Mouse (Mus musculus): ENCODE measurements around the gene Cdc14b.

The Cdc14b gene

GRCm38 (mm10) chr13:64274879-64275753 is at the start of gene Cdc14b:
TSS of gene Cdc14b (minus strand) at chr13:64275290.
- DNase-seq: peak; percentile 81

DNA sequence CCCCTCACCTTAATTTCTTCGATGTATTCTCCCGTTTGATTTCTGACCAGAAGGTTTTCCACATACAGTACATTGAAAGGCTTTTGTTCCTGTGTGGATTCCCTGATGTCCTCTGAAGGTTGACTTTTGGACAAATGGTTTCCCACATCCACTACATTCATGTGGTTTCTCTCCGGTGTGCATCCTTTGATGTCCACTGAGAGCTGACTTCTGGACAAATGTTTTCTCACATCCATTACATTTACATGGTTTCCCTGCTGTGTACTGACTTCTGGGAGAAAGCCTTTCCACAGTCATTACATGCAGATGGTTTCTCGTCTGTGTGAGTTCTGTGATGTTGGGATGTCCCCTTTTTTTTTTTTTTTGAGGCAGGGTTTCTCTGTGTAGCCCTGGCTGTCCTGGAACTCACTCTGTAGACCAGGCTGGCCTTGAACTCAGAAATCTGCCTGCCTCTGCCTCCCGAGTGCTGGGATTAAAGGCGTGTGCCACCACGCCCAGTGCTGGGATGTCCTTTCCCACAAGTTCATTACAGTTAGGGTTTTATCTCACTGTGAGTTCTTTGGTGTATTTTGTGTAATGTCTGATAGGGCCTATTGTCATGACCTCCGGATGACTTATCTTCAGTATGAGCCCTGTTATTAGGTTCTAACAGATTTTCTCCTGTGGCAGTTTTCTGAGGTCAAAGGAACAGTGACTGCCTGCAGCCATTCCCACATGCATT is 47.6 kb upstream of the Cdc14b start:
- no peak for DNase-seq

DNA sequence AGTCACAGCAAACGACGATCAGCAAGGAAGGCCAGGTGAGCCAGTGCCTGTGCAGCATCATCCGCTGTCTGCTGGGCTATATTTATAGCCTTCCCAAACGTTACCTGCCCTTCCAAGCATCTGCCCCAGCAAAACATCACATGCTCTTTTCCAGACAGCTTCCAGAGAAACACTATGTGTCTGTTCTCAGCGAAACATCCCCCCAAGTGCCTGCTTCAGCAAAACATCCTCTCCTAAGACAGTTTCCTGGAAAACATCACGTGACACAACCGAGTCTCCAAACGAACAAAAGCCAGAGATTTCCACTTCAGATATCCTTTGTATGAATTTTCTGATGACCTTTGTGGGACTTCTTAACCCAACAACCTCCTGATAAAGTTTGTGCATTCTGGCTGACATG is 45.2 kb upstream of the Cdc14b start:
- DNase-seq: no peak

GRCm38 (mm10) chr13:64319782-64320181 is 44.7 kb upstream of the Cdc14b start:
- DNase-seq: no peak

GRCm38 (mm10) chr13:64318355-64318754 is 43.3 kb upstream of the Cdc14b start:
- peak; percentile 70 for DNase-seq

GRCm38 (mm10) chr13:64315483-64316050 is 40.5 kb upstream of the Cdc14b start:
- DNase-seq: no peak

DNA sequence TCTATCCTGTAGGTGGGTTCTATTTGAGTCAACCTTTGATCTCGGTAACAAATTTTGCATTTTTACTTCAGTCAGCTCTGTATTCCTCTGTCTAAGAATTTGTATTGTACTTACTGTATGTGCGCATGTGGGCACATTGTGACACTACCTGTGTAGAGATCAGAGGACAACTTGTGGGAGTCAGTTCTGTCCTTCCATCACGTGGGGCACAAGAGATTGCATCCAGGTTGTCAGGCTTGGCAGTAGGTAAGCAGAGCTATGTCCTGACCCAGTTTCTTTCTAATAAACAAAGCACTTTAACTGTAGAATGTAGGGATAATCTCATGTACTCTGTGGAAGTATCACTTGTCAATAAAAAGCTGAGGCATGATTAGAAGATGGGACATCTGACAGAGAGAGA is 39.0 kb upstream of the Cdc14b start:
- no peak for DNase-seq

DNA sequence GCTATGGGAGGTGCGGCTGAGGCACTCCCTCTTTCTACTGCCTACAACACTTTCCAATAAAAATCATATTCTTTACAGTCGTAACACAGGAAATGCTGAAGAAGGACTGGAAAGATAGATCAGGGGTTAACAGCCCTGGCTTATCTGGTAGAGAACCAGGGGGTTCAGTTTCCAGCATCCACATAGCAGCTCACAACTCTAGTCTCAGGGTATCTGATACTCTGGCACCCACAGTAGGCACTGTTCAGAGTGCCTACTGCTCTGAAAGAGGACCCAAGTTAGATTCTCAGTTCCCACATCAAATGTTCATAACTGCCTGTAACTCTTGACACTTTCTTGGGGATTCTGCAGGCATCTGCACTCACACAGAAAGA is 37.8 kb upstream of the Cdc14b start:
- DNase-seq: no peak

DNA sequence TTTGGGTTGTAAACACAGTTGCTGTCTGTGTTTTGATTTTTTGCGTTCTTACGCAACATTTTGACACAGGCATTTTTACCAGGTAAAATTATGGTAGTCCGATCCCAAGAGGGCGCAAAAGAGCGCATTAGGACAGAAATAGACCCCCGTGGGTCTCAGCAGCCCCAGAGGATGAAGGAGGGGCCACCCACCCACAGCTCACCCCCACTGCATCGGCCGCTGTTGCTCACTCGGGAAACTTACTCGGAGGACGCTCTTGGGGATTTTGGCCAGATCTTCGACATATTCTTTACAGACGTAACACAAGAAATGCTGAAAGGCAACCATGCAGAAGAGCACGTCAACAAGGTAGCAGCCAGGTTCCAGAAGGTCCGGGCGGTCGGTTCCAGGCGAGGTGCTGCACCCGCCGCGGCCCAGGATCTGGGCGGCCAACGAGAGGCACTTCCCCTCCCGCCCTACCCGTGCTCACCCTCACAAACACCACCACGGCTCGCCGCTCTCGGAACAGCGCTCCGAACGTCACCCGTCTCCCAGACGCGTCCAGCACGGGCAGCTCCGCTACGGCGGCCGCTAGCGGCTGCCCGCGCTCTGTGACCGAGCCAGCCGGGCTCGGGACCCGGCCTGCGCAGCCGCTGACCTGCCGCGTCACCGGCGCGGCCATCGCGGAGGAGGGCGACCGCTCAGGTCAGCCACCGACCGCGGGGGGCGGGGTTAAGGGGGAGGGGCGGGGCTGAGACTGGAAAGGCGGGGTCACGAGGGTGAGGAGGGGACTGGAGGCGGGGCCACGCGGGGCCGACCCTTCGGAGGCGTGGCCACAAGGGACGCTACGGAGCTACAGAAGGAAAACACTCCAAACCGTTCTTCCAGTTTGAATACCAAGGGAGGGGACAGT is 37.2 kb upstream of the Cdc14b start, which contains the start of gene Aaed1:
TSS of gene Aaed1 (minus strand) at position 687 of the 892 bp plus-strand sequence.
- peak; percentile 89 for DNase-seq

DNA sequence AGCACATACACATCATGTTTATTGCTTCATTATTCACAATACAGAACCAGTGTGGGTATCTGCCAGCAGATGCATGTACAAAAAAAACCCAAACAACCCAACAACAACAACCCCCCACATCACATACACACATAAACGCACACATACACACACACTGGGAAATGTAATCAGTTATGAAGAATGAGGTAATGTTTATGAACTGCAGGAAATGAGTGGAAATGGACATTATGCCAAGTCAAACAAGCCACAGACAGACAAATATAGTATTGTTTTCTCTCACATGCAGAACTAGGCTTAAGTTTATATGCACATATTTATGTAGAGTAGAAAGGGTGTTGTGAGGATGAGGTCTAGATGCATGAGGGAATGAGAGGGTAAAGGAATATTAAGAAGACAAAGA is 36.2 kb upstream of the Cdc14b start:
- no peak for DNase-seq

- no peak for DNase-seq
These were observed 35.5 kb upstream of the Cdc14b start for GRCm38 (mm10) chr13:64310585-64310984.

DNA sequence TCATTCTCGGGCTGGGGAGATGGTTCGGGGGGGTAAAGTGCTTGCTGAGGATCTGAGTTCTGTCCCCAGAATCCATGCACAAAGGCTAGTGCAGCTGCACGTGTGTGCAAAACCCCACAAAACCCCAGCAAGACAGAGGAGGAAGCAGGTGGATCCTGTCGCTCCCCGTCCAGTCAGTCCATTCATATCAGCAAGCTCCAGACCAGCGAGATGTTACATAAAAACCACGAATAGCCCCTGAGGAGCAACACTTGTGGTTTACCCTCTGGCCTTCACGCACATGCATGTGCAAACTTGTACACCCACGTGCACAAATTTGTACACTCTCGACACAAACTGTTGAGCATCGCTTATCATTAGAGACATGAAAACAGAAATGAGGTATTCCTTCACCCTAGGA is 34.8 kb upstream of the Cdc14b start:
- DNase-seq: no peak

DNA sequence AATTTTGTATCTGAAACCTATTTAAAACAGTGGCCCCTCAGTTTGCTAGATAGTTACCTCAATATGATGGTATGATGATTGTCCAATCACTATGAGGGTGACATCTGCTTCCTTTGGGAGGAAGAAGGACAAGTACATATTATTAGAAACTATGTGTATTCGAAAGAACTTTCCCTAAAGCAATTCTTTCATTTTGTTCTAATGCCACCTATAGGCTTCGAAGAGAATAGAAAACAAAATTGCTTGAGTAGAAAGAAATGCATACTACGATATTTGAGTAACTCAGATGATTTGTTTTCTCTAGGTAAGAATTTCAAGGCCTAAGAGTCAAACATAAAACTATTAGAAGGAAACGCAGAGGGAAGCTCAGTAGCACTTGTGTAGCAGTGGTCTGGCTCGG is 33.9 kb upstream of the Cdc14b start:
- DNase-seq: no peak

DNA sequence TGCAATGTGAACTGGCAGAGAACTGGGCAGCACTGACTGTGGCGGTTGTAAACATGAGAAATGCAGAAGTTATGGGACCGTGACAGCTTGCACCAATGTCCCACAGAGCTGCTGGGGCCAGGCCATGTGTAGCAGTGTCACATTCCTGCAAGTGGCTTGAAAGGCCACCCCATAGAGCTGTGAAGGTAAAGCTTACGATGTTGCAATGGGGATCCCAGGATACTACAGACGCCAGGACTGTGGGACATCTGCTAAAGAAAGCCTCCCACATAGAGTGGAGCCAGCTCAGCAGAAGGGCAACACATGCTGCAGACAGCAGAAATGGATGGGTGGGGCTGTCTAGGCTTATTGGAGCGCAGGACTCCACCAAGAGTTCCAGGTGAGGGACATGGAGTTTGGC is 32.4 kb upstream of the Cdc14b start:
- DNase-seq: no peak

GRCm38 (mm10) chr13:64306078-64306477 is 31.0 kb upstream of the Cdc14b start:
- DNase-seq: no peak

GRCm38 (mm10) chr13:64299069-64299468 is 24.0 kb upstream of the Cdc14b start:
- DNase-seq: no peak

- peak; percentile 25 for DNase-seq
These were observed 11.7 kb upstream of the Cdc14b start for GRCm38 (mm10) chr13:64286791-64287190.

- DNase-seq: no peak
These were observed 11.2 kb upstream of the Cdc14b start for GRCm38 (mm10) chr13:64286321-64286720.

GRCm38 (mm10) chr13:64284676-64285075 is 9.6 kb upstream of the Cdc14b start:
- no peak for DNase-seq

GRCm38 (mm10) chr13:64280940-64281339 is 5.8 kb upstream of the Cdc14b start:
- DNase-seq: no peak

DNA sequence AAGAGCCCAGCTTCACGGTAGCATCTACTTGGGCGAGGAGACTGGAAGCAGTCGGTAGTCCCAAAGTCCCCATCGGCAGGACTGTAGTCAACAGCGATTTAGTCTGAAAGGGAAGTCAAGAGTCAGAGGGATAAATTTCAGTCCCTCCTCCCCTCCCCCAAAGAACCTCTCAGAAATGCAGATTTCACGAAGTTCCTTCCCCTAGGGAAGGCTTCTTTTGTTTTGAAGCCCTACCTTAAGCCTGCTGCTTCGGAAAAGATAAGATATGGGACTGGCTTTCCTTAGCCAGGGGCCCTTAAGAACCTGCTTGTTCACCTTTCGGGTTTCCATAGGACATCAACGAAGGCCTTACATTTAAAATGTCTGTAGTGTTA is 651 bp upstream of the Cdc14b start:
- DNase-seq: no peak

GRCm38 (mm10) chr13:64273891-64274844 is 922 bp downstream of the Cdc14b start:
- DNase-seq: no peak
